Mouse (Mus musculus): ENCODE data around the gene Fkbp14.

Fkbp14 gene

DNA sequence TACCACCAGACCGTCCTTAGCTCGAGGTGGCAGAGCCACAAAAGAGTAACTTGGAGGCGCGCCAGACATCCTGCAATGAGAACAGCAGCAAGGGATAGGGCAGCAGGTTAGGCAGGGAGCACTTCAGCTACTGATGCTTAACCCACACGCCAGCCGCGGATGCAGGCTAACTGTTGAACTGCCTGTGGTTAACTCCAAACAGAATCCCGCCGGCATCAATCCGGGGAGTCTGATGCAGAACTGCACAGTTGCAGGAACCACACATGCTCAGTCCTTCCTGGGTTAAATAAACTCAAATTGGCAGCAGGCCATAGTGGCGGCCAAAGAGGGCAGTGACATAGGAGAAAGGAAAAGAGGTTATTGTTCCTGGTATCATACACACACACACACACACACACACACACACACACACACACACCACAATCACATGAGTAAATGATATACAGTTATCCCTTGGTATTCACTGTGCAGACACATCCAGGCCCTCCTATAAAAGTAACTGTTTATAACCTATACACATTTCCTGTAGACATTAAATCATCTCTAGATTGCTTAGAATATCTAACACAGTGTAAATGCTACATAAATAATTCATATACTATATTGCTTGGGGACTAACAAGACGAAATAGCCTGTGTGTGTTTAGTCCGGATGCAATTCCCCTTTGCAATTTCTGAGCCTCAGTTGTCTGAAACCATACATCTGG is 48.6 kb downstream of the Fkbp14 start:
- DNase-seq (ENCODE audit: low read depth, low spot score): no peak

DNA sequence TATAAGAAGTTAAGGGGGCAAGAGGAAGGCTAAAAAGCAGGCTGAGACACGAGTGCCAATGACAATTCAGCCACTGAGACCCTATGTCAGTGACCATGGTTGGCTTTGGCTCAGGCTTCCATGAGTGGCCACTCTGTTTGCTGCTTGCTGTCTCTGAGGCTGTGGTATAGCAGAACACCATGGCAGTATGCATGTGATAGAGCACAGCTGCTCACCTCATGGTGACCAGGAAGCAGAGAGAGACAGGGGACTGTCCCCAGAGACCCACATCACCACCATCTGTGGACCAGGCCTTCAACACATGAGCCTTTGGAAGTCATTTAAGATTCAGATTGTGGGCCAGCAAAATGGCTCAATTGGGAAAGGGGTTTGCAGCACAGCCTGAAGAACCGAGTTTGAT is 53.5 kb downstream of the Fkbp14 start:
- no peak for DNase-seq (ENCODE audit: low read depth, low spot score)

DNA sequence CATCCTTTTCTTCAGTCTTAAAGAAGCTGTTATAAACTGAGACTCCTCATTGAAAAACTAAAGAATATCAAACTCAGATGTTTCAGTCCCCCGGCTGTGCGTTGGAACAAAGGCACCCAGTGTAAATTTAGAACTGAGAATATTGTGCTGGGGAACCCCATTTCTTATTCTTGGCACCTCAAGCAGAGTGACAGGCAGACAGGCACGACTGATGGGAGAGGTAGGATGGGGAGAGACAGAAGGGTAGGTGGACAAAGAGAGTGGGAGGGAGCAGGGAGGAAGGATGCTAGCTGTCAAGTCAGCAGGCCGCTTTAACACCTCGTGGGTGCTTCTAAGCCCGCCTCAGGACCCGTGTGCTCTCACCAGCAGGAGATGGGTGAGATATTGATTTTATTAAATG is 54.3 kb downstream of the Fkbp14 start:
- DNase-seq (ENCODE audit: low read depth, low spot score): no peak

DNA sequence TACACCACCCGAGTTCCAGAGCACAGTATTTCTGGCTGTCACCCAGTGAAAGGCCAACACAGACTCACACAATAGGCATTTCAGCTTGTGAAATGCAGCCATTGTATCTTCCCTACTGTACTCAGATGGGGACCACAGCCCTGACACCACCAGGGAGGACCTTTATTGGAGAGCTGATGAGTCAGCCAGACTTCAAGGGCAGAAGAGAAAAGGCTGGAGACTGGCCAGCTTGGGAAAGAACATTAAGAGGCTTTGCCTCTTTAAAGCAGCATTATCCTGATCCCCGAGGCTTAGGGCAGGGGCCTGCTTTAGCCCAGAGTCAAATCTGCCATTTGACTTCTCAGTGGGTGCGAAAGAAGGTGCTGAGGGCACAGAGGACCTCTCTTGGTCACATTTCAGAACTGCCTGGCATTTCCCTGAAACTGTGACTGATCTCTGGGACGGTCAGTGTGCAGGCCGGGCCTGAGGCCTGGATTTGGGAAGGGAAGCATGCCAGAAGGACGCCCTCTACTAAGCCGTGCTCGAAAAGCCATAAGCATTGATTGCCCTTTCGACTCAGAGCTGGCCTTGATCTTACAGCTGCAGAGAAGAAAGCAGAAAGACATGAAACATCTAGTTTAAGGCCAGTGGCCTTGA is 56.7 kb downstream of the Fkbp14 start:
- DNase-seq (ENCODE audit: low read depth, low spot score): no peak

GRCm38 (mm10) chr6:54539396-54539795 is 57.7 kb downstream of the Fkbp14 start:
- DNase-seq (ENCODE audit: low read depth, low spot score): no peak

GRCm38 (mm10) chr6:54538773-54539173 is 58.3 kb downstream of the Fkbp14 start:
- no peak for DNase-seq (ENCODE audit: low read depth, low spot score)

GRCm38 (mm10) chr6:54537053-54537452 is 60.1 kb downstream of the Fkbp14 start:
- no peak for DNase-seq (ENCODE audit: low read depth, low spot score)

GRCm38 (mm10) chr6:54535485-54535884 is 61.6 kb downstream of the Fkbp14 start:
- no peak for DNase-seq (ENCODE audit: low read depth, low spot score)

DNA sequence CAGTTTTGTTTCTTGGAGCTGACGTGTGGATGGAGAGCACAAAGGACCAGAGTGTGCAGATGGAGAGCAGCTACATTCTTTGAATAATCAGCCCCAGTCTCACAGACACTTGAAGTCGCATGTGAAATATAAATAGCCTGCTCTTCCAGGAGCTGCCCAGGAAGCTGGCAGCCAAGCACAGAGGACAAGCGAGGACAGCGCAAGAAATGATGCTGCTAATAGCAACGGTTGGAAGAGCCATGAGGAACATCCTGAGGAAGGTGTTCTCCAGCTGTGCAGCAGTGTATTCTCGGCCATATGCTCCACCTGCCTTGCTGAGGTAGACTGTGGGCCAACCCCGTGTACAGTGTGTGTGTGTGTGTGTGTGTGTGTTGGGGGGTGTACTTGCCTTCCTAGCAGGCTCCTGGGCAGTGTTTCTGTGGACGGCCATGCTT is 66.0 kb downstream of the Fkbp14 start:
- DNase-seq (ENCODE audit: low read depth, low spot score): no peak

- DNase-seq (ENCODE audit: low read depth, low spot score): no peak
Observed at GRCm38 (mm10) chr6:54530182-54530581, 66.9 kb downstream of the Fkbp14 start.

DNA sequence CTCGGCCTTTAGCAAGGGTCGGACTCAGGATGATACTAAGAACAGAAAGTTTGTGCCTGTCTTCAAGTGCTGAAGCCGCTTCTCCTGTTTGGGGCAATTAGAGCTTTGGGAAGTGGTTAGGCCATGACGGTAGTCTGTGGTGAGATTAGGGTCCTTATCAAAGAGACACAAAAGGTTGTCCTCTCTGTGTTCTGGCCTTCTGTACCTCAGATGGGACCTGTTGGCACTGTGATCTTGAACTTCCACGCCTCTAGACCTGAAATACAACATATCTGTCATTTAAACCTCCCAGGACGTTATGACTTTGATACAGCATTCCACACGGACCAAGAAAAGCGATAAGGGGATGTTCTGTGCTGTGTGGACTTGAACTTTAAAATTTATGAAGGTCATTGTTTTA is 68.4 kb downstream of the Fkbp14 start:
- no peak for DNase-seq (ENCODE audit: low read depth, low spot score)
